Mouse (Mus musculus) kidney, postnatal 36 days (tissue): ENCODE measurements at regions not wholly inside any gene's neighbourhood (a gene's known extent, or its start where the extent isn't known, plus 50 kb on each side); places are given as distances from the start of the nearest gene placed in this dataset.

ENCODE experiments used
- DNase-seq, 2 experiments: peaks; one replicate each; pipeline ENCODE4 v3.0.0; 2021 to 2022; ENCODE audit warnings: mixed read lengths in 2 of 2

DNA sequence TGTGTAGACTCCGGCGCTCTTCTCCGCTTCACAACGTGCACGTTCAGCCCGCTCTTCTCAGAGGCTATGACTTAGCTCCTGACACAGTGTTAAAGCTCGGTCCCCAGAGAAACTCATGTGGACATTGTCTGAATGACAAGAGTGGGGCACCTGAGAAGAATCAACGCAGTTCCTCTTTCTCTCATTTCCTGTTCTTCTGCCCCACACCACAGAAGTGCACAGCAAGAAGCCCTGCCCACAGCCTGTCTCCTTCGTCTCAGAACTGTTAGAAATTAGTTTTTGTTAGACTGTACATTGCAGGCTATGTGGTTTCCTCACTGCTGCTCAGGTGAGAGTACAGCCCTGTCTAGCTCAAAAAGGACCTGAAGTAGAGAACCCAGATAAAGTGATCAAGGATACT lies 94.1 kb upstream of the Nsun2 start:
- no peak for DNase-seq

DNA sequence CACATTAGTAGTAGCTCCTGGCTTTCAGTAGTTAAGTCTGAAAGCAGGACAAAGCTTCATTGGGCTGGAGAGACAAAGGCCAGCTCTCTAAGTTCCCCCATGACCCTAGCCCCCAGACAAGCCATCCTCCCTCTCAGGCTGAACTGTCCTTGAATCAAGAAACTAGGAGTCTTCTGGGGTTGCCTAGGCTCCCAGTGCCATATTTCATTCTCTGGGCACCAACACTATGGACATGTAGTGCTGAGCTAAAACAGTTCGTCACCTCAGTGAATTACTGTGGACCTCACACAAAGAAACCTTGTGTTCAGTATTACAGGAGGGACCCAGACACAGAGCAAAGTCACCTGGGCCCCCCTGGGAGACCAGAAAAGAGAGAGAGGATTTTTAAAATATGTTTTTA lies 91.7 kb upstream of the Nsun2 start:
- DNase-seq, result no peak

DNA sequence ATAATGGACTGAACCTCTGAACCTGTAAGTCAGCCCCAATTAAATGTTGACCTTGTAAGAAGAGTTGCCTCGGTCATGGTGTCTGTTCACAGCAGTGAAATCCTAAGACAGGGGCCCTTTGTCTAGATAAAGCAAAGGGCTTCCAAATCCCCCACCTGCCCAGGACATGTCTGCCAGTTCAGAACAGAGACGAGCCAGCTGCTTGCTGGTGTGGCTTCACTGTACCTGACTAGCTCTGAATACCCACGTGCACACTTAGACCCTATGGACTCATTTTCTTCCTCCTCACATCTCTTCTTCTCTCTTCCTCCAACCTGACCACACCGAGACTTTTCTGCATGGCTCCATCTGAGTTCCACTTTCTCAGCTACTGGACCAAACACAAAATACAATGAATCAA lies 87.9 kb upstream of the Nsun2 start:
- DNase-seq, result no peak
